Mouse (Mus musculus) heart, embryonic 15.5 days (tissue): ENCODE measurements around the gene Slc35f3. TPM values are rescaled to one million over a fixed set of nuclear protein-coding genes. Genes with fewer than 3 reads are reported as not detected.
"Not testable (repeated sequence)": the region's sequence is repeated elsewhere in the genome, so short reads cannot be mapped to it uniquely, and the experiment has no call there.

Source experiments
- ATAC-seq: fragments of 200-750 bp; cut with Nextera tagmentation; replicated peaks from 2 replicates; pipeline ENCODE4 v1.8.0; 2017; ENCODE audit warnings: low read depth, moderate TSS enrichment; ENCODE audit not compliant: insufficient number of reproducible peaks, insufficient read depth, low FRiP score
- H3K27ac ChIP-seq: fragments of 300-500 bp; sonication (generic); 2 replicates; pipeline ENCODE4 v1.5.1; 2015; ENCODE audit warnings: mild to moderate bottlenecking, inconsistent platforms
- H3K27me3 ChIP-seq: fragments of 300-500 bp; sonication (generic); 2 replicates; pipeline ENCODE4 v1.6.1; 2015; ENCODE audit warnings: inconsistent platforms
- H3K36me3 ChIP-seq: fragments of 300-500 bp; sonication (generic); 2 replicates; pipeline ENCODE4 v1.6.1; 2015; ENCODE audit warnings: mild to moderate bottlenecking, inconsistent platforms
- H3K4me1 ChIP-seq: fragments of 300-500 bp; sonication (generic); replicated peaks from 2 replicates; pipeline ENCODE4 v1.6.1; 2015; ENCODE audit warnings: inconsistent platforms
- H3K4me2 ChIP-seq: fragments of 300-500 bp; sonication (generic); 2 replicates; pipeline ENCODE4 v1.6.1; 2015; ENCODE audit warnings: inconsistent platforms, mild to moderate bottlenecking, moderate library complexity
- H3K4me3 ChIP-seq: fragments of 300-500 bp; sonication (generic); 2 replicates; pipeline ENCODE4 v1.5.1; 2015; ENCODE audit warnings: mild to moderate bottlenecking, inconsistent platforms
- H3K9ac ChIP-seq: fragments of 300-500 bp; sonication (generic); 2 replicates; pipeline ENCODE4 v1.6.1; 2015; ENCODE audit warnings: mild to moderate bottlenecking, inconsistent platforms
- H3K9me3 ChIP-seq: fragments of 300-500 bp; sonication (generic); replicated peaks from 2 replicates; pipeline ENCODE4 v1.6.1; 2016; ENCODE audit warnings: inconsistent platforms
- WGBS: fragments of 180-500 bp; shearing (Covaris S2); methylation state at CpG from one replicate; pipeline ENCODE4 v1.1.7; 2015; ENCODE audit warnings: mixed read lengths; 5-methylcytosine and 5-hydroxymethylcytosine counted together
- polyA plus RNA-seq: library from polyadenylated mRNA; unstranded; fragments of >200 nt; fragmentation: Nextera tagmentation; extraction: Ambion mirVana; gene quantifications from 2 replicates; pipeline ENCODE4 v1.2.1, GENCODE M21; 2015

Gene Slc35f3
- polyA plus RNA-seq, 1 experiment from 2014 or later = not detected

DNA sequence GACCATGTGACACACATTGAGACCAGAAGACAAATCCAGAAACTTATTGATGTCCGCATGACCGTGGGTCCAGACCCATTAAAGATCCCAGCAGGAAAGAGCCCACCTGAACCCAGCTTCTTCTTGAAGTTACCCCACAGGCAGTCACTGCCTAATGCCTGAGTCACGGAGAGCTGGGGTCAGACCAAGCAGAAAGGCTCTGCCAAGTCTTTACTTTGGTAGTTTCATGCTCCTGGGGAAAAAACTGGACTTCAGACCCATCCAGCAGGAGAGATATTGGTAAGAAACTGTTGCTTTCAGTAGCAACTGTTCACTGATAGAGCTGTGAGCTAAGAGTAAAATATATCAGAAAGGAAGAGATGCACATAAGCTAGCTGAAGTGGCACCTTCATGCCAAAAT, 73.5 kb downstream of the Slc35f3 start:
- H3K27ac ChIP-seq = no peak overlapping the region
- H3K27me3 ChIP-seq = no peaks in the 10 kb centered on the region
- H3K9ac ChIP-seq = no peak overlapping the region
- no peak overlapping the region for H3K4me2 ChIP-seq
- H3K9me3 ChIP-seq = no peaks in the 10 kb centered on the region
- H3K36me3 ChIP-seq = no peaks in the 10 kb centered on the region
- H3K4me1 ChIP-seq = no peaks in the 10 kb centered on the region
- H3K4me3 ChIP-seq = no peak overlapping the region
- no peak for ATAC-seq
- whole genome bisulfite sequencing = 73% methylated on average over 3 of the region's 3 CpGs

- no peak overlapping the region for H3K4me3 ChIP-seq
- 77% methylated on average over 6 of the region's 6 CpGs for WGBS
- ATAC-seq = no peak
- H3K9me3 ChIP-seq = no peaks in the 10 kb centered on the region
- no peaks in the 10 kb centered on the region for H3K4me1 ChIP-seq
- no peaks in the 10 kb centered on the region for H3K36me3 ChIP-seq
- no peak overlapping the region for H3K4me2 ChIP-seq
- no peak overlapping the region for H3K27ac ChIP-seq
- no peak overlapping the region for H3K9ac ChIP-seq
- H3K27me3 ChIP-seq = peaks cover 8% of the 10 kb centered on the region; the same call in 1 of the 2 replicates
These were observed 81.2 kb downstream of the Slc35f3 start for GRCm38 (mm10) chr8:126379580-126379979.

DNA sequence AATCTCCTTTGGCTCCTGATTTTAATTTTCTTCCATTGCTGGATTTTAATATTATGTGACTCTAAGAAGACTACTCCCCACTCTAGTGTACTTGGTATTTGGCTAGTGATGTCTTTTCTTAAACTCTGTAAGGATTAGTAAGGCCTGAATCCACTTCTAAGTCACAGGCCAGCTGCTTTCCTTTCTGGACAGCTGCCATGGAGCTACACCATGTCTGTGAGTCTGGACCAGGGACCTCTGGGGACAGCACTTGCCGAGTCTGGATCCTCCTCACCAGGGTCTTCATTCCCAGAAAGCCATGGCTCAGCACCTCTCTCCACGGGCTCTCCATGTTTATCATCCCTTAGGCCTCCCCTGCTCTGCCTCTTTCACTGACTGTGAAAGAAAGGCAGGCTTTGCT, 81.8 kb downstream of the Slc35f3 start:
- 27% methylated on average over 2 of the region's 2 CpGs for WGBS
- no peak overlapping the region for H3K4me3 ChIP-seq
- no peaks in the 10 kb centered on the region for H3K4me1 ChIP-seq
- no peak for ATAC-seq
- peaks cover 8% of the 10 kb centered on the region; the same call in 1 of the 2 replicates for H3K27me3 ChIP-seq
- no peak overlapping the region for H3K27ac ChIP-seq
- no peak overlapping the region for H3K4me2 ChIP-seq
- no peaks in the 10 kb centered on the region for H3K36me3 ChIP-seq
- no peaks in the 10 kb centered on the region for H3K9me3 ChIP-seq
- no peak overlapping the region for H3K9ac ChIP-seq

DNA sequence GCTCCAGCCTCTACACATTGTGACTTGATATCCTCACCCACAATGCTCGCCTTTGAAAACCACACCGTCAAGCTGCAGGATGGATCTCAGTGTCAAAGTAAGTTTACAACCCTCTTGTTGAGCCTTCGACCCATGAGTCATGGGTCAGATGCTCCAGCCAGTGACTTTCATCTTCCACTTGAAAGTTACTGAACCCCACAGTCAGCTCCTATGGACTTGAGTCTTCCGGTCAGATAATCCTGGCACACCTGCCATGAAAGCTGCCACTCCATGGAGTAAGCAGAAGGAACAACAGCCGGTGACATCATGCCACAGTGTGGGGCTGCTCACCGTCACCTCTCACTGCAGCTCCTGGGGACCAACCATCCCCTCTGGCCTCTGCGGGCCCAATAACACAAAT, 82.9 kb downstream of the Slc35f3 start:
- H3K4me3 ChIP-seq = no peak overlapping the region
- no peaks in the 10 kb centered on the region for H3K36me3 ChIP-seq
- no peak for ATAC-seq
- peaks cover 8% of the 10 kb centered on the region; the same call in 1 of the 2 replicates for H3K27me3 ChIP-seq
- WGBS = 75% methylated on average over 7 of the region's 7 CpGs
- no peak overlapping the region for H3K9ac ChIP-seq
- H3K4me1 ChIP-seq = no peaks in the 10 kb centered on the region
- H3K9me3 ChIP-seq = no peaks in the 10 kb centered on the region
- H3K27ac ChIP-seq = no peak overlapping the region
- no peak overlapping the region for H3K4me2 ChIP-seq

DNA sequence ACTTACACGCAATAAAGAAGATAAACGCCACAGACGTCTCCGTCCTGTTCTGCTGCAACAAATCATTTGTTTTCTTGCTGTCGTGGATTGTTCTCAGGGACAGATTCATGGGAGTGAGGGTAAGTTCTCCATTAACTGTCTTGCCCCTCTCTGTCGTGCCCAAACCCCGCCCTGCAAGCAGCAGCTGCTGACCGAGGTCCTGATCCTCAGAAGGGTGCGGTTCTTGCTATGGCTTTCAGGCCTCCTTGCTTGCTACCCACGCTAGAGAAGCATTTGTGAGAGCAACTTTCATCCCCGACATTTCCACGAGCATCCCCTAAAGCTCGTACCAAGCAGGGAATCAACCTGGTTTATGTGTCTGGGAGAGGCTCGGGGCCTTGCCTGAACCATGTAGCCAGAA, 83.9 kb downstream of the Slc35f3 start:
- no peaks in the 10 kb centered on the region for H3K4me1 ChIP-seq
- no peaks in the 10 kb centered on the region for H3K36me3 ChIP-seq
- H3K4me3 ChIP-seq = no peak overlapping the region
- no peaks in the 10 kb centered on the region for H3K9me3 ChIP-seq
- no peak overlapping the region for H3K27ac ChIP-seq
- 36% methylated on average over 14 of the region's 14 CpGs for WGBS
- H3K9ac ChIP-seq = no peak overlapping the region
- H3K4me2 ChIP-seq = no peak overlapping the region
- no peak for ATAC-seq
- H3K27me3 ChIP-seq = peaks cover 6% of the 10 kb centered on the region; the same call in 1 of the 2 replicates

DNA sequence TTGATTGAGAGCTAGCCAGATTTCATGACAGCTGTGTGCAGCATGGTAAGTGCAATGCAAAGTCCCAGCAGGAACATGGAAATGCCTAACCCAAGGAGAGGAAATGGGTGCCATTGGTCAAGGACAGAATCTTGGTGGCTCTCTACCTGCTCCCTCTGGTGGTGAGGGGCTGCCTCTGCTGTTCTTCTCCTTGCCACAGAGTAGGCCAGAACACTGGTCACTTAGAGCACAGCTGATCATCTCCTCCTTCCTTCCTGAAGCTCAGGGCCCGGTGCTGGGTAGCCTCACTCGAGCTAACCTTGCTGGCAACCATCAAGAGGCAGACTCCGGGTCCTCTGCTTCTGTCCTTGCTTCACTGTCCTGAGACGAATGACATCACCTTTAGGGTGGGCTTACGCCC, 84.4 kb downstream of the Slc35f3 start:
- Histone ChIP-seq H3K9ac (no peak overlapping the region), H3K9me3 (no peaks in the 10 kb centered on the region), H3K4me2 (no peak overlapping the region), H3K4me1 (no peaks in the 10 kb centered on the region), H3K4me3 (no peak overlapping the region), H3K27me3 (peaks cover 5% of the 10 kb centered on the region; the same call in 1 of the 2 replicates), H3K36me3 (no peaks in the 10 kb centered on the region), H3K27ac (no peak overlapping the region)
- ATAC-seq = no peak
- 54% methylated on average over 5 of the region's 5 CpGs for WGBS

GRCm38 (mm10) chr8:126387566-126387965, 89.2 kb downstream of the Slc35f3 start:
- no peaks in the 10 kb centered on the region; the same call in 1 of the 2 replicates for H3K27me3 ChIP-seq
- H3K27ac ChIP-seq = no peak overlapping the region
- H3K4me2 ChIP-seq = no peak overlapping the region
- H3K36me3 ChIP-seq = no peaks in the 10 kb centered on the region
- WGBS = 83% methylated on average over 4 of the region's 4 CpGs
- no peaks in the 10 kb centered on the region for H3K4me1 ChIP-seq
- no peak overlapping the region for H3K4me3 ChIP-seq
- no peak for ATAC-seq
- no peak overlapping the region for H3K9ac ChIP-seq
- no peaks in the 10 kb centered on the region for H3K9me3 ChIP-seq

- Histone ChIP-seq H3K4me1 (no peaks in the 10 kb centered on the region), H3K9ac (no peak overlapping the region), H3K27ac (no peak overlapping the region), H3K4me3 (no peak overlapping the region), H3K36me3 (no peaks in the 10 kb centered on the region), H3K27me3 (no peaks in the 10 kb centered on the region), H3K4me2 (no peak overlapping the region), H3K9me3 (no peaks in the 10 kb centered on the region)
- no peak for ATAC-seq
- 47% methylated on average over 2 of the region's 2 CpGs for WGBS
These were observed 93.2 kb downstream of the Slc35f3 start for GRCm38 (mm10) chr8:126391541-126391940.

DNA sequence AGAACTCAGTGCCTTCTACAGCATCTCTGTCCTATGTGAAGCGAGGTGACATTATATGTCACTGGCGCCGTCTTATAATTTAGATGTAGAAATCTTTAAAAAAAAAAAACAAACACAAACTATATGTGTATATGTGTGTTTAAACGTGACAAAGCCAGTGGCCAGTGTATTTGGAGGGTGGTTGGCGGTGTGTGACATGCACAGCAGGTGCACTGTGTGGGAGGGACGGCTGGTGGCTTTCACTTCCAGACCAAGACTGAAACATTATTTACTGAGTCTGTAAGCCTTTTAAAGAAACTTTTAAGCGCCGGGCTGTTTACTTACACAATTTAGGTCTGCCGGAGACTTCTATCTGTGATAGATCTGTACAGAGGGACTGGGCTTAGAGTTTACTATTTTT, 97.0 kb downstream of the Slc35f3 start:
- no peak overlapping the region for H3K9ac ChIP-seq
- H3K27ac ChIP-seq = no peak overlapping the region
- no peak overlapping the region for H3K4me2 ChIP-seq
- ATAC-seq = no peak
- H3K4me3 ChIP-seq = no peak overlapping the region
- no peaks in the 10 kb centered on the region for H3K36me3 ChIP-seq
- no peaks in the 10 kb centered on the region for H3K27me3 ChIP-seq
- 77% methylated on average over 9 of the region's 9 CpGs for WGBS
- no peaks in the 10 kb centered on the region for H3K4me1 ChIP-seq
- no peaks in the 10 kb centered on the region for H3K9me3 ChIP-seq

DNA sequence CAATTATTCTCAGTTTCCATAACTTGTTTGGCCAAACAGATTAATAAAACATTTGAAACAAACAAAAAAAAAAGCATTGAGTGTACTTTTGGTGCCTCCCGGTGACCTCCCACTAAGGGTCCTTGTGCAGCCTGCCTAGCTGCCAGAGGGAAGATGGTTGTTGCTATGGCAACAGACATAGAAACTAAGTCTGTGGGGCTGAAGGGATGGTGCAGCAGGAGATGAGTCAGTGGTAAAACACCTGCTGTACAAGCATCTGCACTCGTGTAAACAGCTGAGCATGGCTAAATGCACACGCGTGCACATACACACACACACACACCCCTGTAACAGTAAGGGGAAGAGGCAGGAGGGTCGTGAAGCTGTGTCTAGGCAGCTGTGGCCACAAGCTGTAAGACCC, 97.6 kb downstream of the Slc35f3 start:
- Histone ChIP-seq H3K9me3 (no peaks in the 10 kb centered on the region), H3K9ac (no peak overlapping the region), H3K27ac (no peak overlapping the region), H3K36me3 (no peaks in the 10 kb centered on the region), H3K4me1 (no peaks in the 10 kb centered on the region), H3K27me3 (no peaks in the 10 kb centered on the region), H3K4me3 (no peak overlapping the region), H3K4me2 (no peak overlapping the region)
- 69% methylated on average over 5 of the region's 5 CpGs for WGBS
- ATAC-seq = no peak

DNA sequence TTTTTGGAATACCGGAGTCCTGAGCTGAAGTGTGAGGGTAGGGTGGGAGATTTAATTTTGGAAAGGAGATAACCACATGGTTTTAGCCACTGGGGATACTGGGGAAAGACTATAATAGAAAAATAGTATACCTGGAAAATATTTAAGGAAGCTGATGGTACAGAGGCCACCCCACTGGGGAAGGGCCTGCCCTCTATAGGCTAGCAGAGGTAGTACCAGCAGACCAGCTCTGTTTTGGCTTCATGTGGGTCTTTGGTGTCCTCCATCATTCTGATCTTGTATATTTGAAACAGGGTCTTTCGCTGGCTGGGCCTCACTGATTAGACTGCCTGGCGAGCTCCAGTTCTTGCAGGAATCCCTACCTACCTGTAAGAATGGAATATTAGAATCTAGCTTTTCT, 100.0 kb downstream of the Slc35f3 start:
- Histone ChIP-seq H3K4me3 (no peak overlapping the region), H3K4me1 (no peaks in the 10 kb centered on the region), H3K4me2 (no peak overlapping the region), H3K27ac (no peak overlapping the region), H3K9me3 (no peaks in the 10 kb centered on the region), H3K27me3 (no peaks in the 10 kb centered on the region), H3K9ac (no peak overlapping the region), H3K36me3 (no peaks in the 10 kb centered on the region)
- ATAC-seq = no peak
- WGBS = 72% methylated on average over 3 of the region's 3 CpGs

- not testable (repeated sequence) for H3K4me1 ChIP-seq, H3K4me2 ChIP-seq
These were observed 106.2 kb downstream of the Slc35f3 start for GRCm38 (mm10) chr8:126404550-126404949.

More at GRCm38 (mm10) chr8:126404550-126404949, 106.2 kb downstream of the Slc35f3 start:
- H3K27ac ChIP-seq, H3K27me3 ChIP-seq, H3K36me3 ChIP-seq, H3K9me3 ChIP-seq, H3K4me3 ChIP-seq, H3K9ac ChIP-seq, ATAC-seq: not testable (repeated sequence)
